9 mouse cellular contexts compared by ENCODE assay signal in genomic region chr17:32189850-32190249, GRCm38 (mm10). TPM values are rescaled to one million over a fixed set of nuclear protein-coding genes. Genes with fewer than 3 reads are reported as not detected.
DNase-seq lines count a peak whose midpoint lies in the region; ATAC-seq and TF ChIP-seq lines count a peak whose summit lies in the region.
"Had no signal": no experiment of that assay in that cellular context is flagged by ENCODE, and none has a peak within 500 bp of the region (broad histone marks: within the 10 kb centered on the region; RNA-seq: fewer than 3 reads in every experiment).

No protein-coding gene starts in this region.

- no peak for DNase-seq in gastrocnemius, adult 2 months
- DNase-seq in gastrocnemius, postnatal 4 days (ENCODE audit: low spot score in 2 of 2), result no peak
- DNase-seq in hindbrain, embryonic 14.5 days (ENCODE audit: low spot score), result no peak
- DNase-seq in lung, postnatal 36 days, result peak; percentile 52
- no peak for DNase-seq in layer of hippocampus, adult 8-10 months (ENCODE audit: low spot score in 2 of 2)

- peaks cover 4% of the 10 kb centered on the region for H3K4me1 ChIP-seq in ES-Bruce4 (ENCODE audit: control insufficient read depth, insufficient read depth, low read length)
- H3K4me1 ChIP-seq in hindbrain, embryonic 14.5 days (replicated peaks; ENCODE audit: control insufficient read depth, insufficient read depth, low read length), result peaks cover 13% of the 10 kb centered on the region; the same call in 1 of the 2 replicates

- no peak for TF ChIP-seq CTCF in gastrocnemius, adult 2 months (IDR thresholded peaks at IDR 0.05)
- no peak for TF ChIP-seq CTCF in ES-Bruce4 (IDR thresholded peaks at IDR 0.05; ENCODE audit: low read depth, low read length)

- peak overlapping the region; percentile 77 for H3K4me2 ChIP-seq in hindbrain, embryonic 14.5 days (replicated peaks)

- peak overlapping the region; percentile 63 for H3K4me3 ChIP-seq in gastrocnemius, adult 2 months
- H3K4me3 ChIP-seq in ES-Bruce4 (ENCODE audit: low read depth, low read length), result no peak overlapping the region
- no peak overlapping the region for H3K4me3 ChIP-seq in hindbrain, embryonic 14.5 days (replicated peaks; ENCODE audit: low read length)

- no peaks in the 10 kb centered on the region for H3K9me3 ChIP-seq in ES-Bruce4 (replicated peaks; ENCODE audit: control insufficient read depth, insufficient read depth, low read length, poor library complexity, severe bottlenecking)
- no peaks in the 10 kb centered on the region for H3K9me3 ChIP-seq in hindbrain, embryonic 14.5 days (ENCODE audit: control insufficient read depth, low read length)

- ATAC-seq in hindbrain, embryonic 14.5 days (ENCODE audit: low FRiP score), result no peak
- ATAC-seq in frontal cortex, adult (ENCODE audit: low TSS enrichment), result no peak
- no peak for ATAC-seq in erythroblast, adult 5-6 weeks (replicated peaks; ENCODE audit: low FRiP score, poor library complexity, severe bottlenecking)

- no peak overlapping the region for H3K9ac ChIP-seq in ES-Bruce4 (ENCODE audit: low read depth, poor library complexity, severe bottlenecking)
- no peak overlapping the region for H3K9ac ChIP-seq in hindbrain, embryonic 14.5 days

- intact Hi-C loops in gastrocnemius, adult 2 months (cut with DNase I), result no loop called here

- H3K27me3 ChIP-seq in ES-Bruce4 (ENCODE audit: control insufficient read depth, insufficient read depth, low read length, poor library complexity, severe bottlenecking), result 0 out of 2 replicates have a peak, but pooled peaks cover 4% of the 10 kb centered on the region
- H3K27me3 ChIP-seq in hindbrain, embryonic 14.5 days (ENCODE audit: control insufficient read depth, insufficient read depth, low read length), result peaks cover 24% of the 10 kb centered on the region

- no peaks in the 10 kb centered on the region for H3K36me3 ChIP-seq in ES-Bruce4 (ENCODE audit: control insufficient read depth, insufficient read depth, low read length, poor library complexity, severe bottlenecking)
- no peaks in the 10 kb centered on the region for H3K36me3 ChIP-seq in hindbrain, embryonic 14.5 days (replicated peaks; ENCODE audit: control insufficient read depth, insufficient read depth)

- no peak overlapping the region; the same call in 1 of the 2 replicates for H3K27ac ChIP-seq in gastrocnemius, adult 2 months
- H3K27ac ChIP-seq in ES-Bruce4 (ENCODE audit: insufficient read depth, low read length), result peak overlapping the region; percentile 4; the same call in 1 of the 2 replicates
- H3K27ac ChIP-seq in hindbrain, embryonic 14.5 days, result no peak overlapping the region
- H3K27ac ChIP-seq: macrophage had no signal

- TF ChIP-seq POLR2A in ES-Bruce4 (IDR thresholded peaks at IDR 0.05; ENCODE audit: insufficient read depth, low read length), result no peak

- no peak for TF ChIP-seq EP300 in ES-Bruce4 (IDR thresholded peaks at IDR 0.05; ENCODE audit: insufficient read depth, low read depth, low read length)

- WGBS in hindbrain, embryonic 14.5 days, result 19% methylated on average over 5 of the region's 5 CpGs

RNA-seq across cellular contexts. Expression of gene Ephx3, which starts 0.5 kb away (rescaled TPM):
- under 1 TPM; 0.25 to 0.61 TPM for total RNA-seq in gastrocnemius, adult 2 months (2021)
- under 1 TPM; 0.17 to 0.31 TPM for total RNA-seq in gastrocnemius, postnatal 4 days (2021)
- 0.76 and 1.3 TPM in 2 replicates for polyA plus RNA-seq in ES-Bruce4 (2011; ENCODE audit: insufficient read depth, insufficient read length, low read depth, missing spikeins)
- 0.23 TPM in 1 of 2 replicates, not detected in the other for polyA plus RNA-seq in hindbrain, embryonic 14.5 days (2014; fragmentation: Nextera tagmentation; extraction: Ambion mirVana)
- total RNA-seq in layer of hippocampus, adult 8-10 months (2022), result under 1 TPM in 3 of 4 experiments, not detected in 1; 0.17 to 0.48 (median 0.36) TPM
- 1.9 TPM in 1 of 2 replicates, not detected in the other for total RNA-seq in erythroblast, adult 5-6 weeks (2015; ENCODE audit: low replicate concordance)
- total RNA-seq in erythroblast, adult 5-6 weeks (2017; ENCODE audit: low replicate concordance), result 0.68 TPM in 1 of 2 replicates, not detected in the other
- polyA plus RNA-seq: macrophage had no signal

RNA-seq across cellular contexts. Expression of gene Notch3, which starts 23.2 kb away (rescaled TPM):
- total RNA-seq in gastrocnemius, adult 2 months (2021), result 10 to 100 TPM; 10.7 to 14.8 TPM
- total RNA-seq in gastrocnemius, postnatal 4 days (2021), result 10 to 100 TPM; 68.4 to 68.9 TPM
- polyA plus RNA-seq in ES-Bruce4 (2011; ENCODE audit: insufficient read depth, insufficient read length, low read depth, missing spikeins), result 75.6 and 83.8 TPM in 2 replicates
- 8.1 and 9.8 TPM in 2 replicates for polyA plus RNA-seq in hindbrain, embryonic 14.5 days (2014; fragmentation: Nextera tagmentation; extraction: Ambion mirVana)
- 10 to 100 TPM in 2 of 4 experiments, 1 to 10 TPM in 2; 7.0 to 13.4 (median 9.5) TPM for total RNA-seq in layer of hippocampus, adult 8-10 months (2022)
- not detected in 2 replicates for total RNA-seq in erythroblast, adult 5-6 weeks (2015; ENCODE audit: low replicate concordance)
- total RNA-seq in erythroblast, adult 5-6 weeks (2017; ENCODE audit: low replicate concordance), result 0.09 and 0.14 TPM in 2 replicates
- polyA plus RNA-seq: macrophage had no signal

Comparison
In these comparisons a context has a peak if more than half of its experiments do, and no peak if none do; other contexts are left out.
1. RNA of gene Notch3, which starts 23.2 kb away (total RNA-seq): 68.4 to 68.9 TPM in gastrocnemius, postnatal 4 days, 10.7 to 14.8 TPM in gastrocnemius, adult 2 months and 7.0 to 13.4 TPM in layer of hippocampus, adult 8-10 months; 0.09 to 0.14 TPM in erythroblast, adult 5-6 weeks; every median in the first group is over 4 times any median in the second.